In genomic region chr15:20582567-20583075, GRCm38 (mm10) we compare ENCODE assay signal across 16 mouse cellular contexts.
"Had no signal": no experiment of that assay in that cellular context is flagged by ENCODE, and none has a peak within 500 bp of the region (broad histone marks: within the 10 kb centered on the region; RNA-seq: fewer than 3 reads in every experiment).

No protein-coding gene starts in this region.

- H3K36me3 ChIP-seq: lung, embryonic 15.5 days; midbrain, embryonic 13.5 days; midbrain, embryonic 15.5 days; neural tube, embryonic 12.5 days; stomach, embryonic 15.5 days had no signal

- H3K4me2 ChIP-seq: lung, embryonic 15.5 days; midbrain, embryonic 11.5 days; midbrain, embryonic 13.5 days; midbrain, embryonic 15.5 days; neural tube, embryonic 12.5 days; stomach, embryonic 15.5 days had no signal

- ATAC-seq: lung, postnatal 0 days; midbrain, embryonic 13.5 days; midbrain, embryonic 15.5 days had no signal

- H3K9me3 ChIP-seq: lung, embryonic 15.5 days; megakaryocyte, embryonic 14.5 days; midbrain, embryonic 13.5 days; midbrain, embryonic 15.5 days; neural tube, embryonic 12.5 days; stomach, embryonic 15.5 days had no signal

- DNase-seq: lung, postnatal 14 days; lung, postnatal 36 days; right cerebral cortex, postnatal 14 days; thymus, adult 2 months; thymus, postnatal 25 days; thymus, postnatal 4 days had no signal

- H3K27ac ChIP-seq: lung, embryonic 15.5 days; macrophage; midbrain, embryonic 13.5 days; midbrain, embryonic 15.5 days; neural tube, embryonic 12.5 days; stomach, embryonic 15.5 days; stomach, postnatal 0 days had no signal

- H3K27me3 ChIP-seq: lung, embryonic 15.5 days; megakaryocyte, embryonic 14.5 days; midbrain, embryonic 13.5 days; midbrain, embryonic 15.5 days; neural tube, embryonic 12.5 days; stomach, embryonic 15.5 days had no signal

- H3K9ac ChIP-seq: lung, embryonic 15.5 days; midbrain, embryonic 13.5 days; midbrain, embryonic 15.5 days; neural tube, embryonic 12.5 days; stomach, embryonic 15.5 days had no signal

- H3K4me1 ChIP-seq: lung, embryonic 15.5 days; megakaryocyte, embryonic 14.5 days; midbrain, embryonic 13.5 days; midbrain, embryonic 15.5 days; neural tube, embryonic 12.5 days; stomach, embryonic 15.5 days had no signal

- H3K4me3 ChIP-seq: lung, embryonic 15.5 days; megakaryocyte, embryonic 14.5 days; midbrain, embryonic 13.5 days; midbrain, embryonic 15.5 days; neural tube, embryonic 12.5 days; stomach, embryonic 15.5 days had no signal
